Mouse (Mus musculus) stomach, embryonic 16.5 days (tissue): Measurements from ENCODE around the gene Rgp1. TPM values are rescaled to one million over a fixed set of nuclear protein-coding genes. Genes with fewer than 3 reads are reported as not detected.

Source experiments
- microRNA-seq: library from miRNA; unstranded; fragments of <30 nt; microRNA quantifications from one replicate; pipeline ENCODE4, GENCODE M21; 2016
- polyA plus RNA-seq: library from polyadenylated mRNA; unstranded; fragments of >200 nt; fragmentation: Nextera tagmentation; extraction: Ambion mirVana; gene quantifications from 2 replicates; pipeline ENCODE4 v1.2.1, GENCODE M21; 2015

Rgp1 gene
- polyA plus RNA-seq, 1 experiment from 2014 or later = 37.2 TPM

Small RNA genes lying within 50 kb of the gene (microRNA-seq; reads per million reads assigned to microRNA genes)
- not detected for gene Gm25262

Other genes starting within 250 kb of the Rgp1 start
- gene Rusc2, start 196.7 kb upstream of the Rgp1 start, polyA plus RNA-seq = 10.4 and 15.1 TPM in 2 replicates
- not detected in 2 replicates for gene Fam166b, start 149.6 kb upstream of the Rgp1 start, polyA plus RNA-seq
- 1.7 TPM in 2 replicates for gene Tesk1, start 136.8 kb upstream of the Rgp1 start, polyA plus RNA-seq
- gene Cd72, start 124.1 kb upstream of the Rgp1 start, polyA plus RNA-seq = 2.6 and 3.5 TPM in 2 replicates
- not detected in 2 replicates for gene Sit1, start 95.0 kb upstream of the Rgp1 start, polyA plus RNA-seq
- gene Ccdc107, start 85.8 kb upstream of the Rgp1 start, polyA plus RNA-seq = 106 and 113 TPM in 2 replicates
- 45.0 and 46.1 TPM in 2 replicates for gene Arhgef39, start 79.0 kb upstream of the Rgp1 start, polyA plus RNA-seq
- gene Car9, start 71.7 kb upstream of the Rgp1 start, polyA plus RNA-seq = 22.3 and 22.9 TPM in 2 replicates
- gene Tpm2, start 55.0 kb upstream of the Rgp1 start, polyA plus RNA-seq = 1,306 and 1,388 TPM in 2 replicates
- gene Creb3, start 16.4 kb upstream of the Rgp1 start, polyA plus RNA-seq = 71.4 and 84.7 TPM in 2 replicates
- gene Tln1, start 16.0 kb upstream of the Rgp1 start, polyA plus RNA-seq = 62.6 and 64.8 TPM in 2 replicates
- 14.2 and 15.6 TPM in 2 replicates for gene Gba2, start 158 bp downstream of the Rgp1 start, polyA plus RNA-seq
- gene Msmp, start 5.8 kb downstream of the Rgp1 start, polyA plus RNA-seq = 0.48 and 0.95 TPM in 2 replicates
- gene Npr2, start 53.2 kb downstream of the Rgp1 start, polyA plus RNA-seq = 8.9 and 9.6 TPM in 2 replicates
- 1.3 TPM in 2 replicates for gene Spag8, start 74.9 kb downstream of the Rgp1 start, polyA plus RNA-seq
- 97.0 and 101 TPM in 2 replicates for gene Hint2, start 77.8 kb downstream of the Rgp1 start, polyA plus RNA-seq
- gene Tmem8b, start 90.3 kb downstream of the Rgp1 start, polyA plus RNA-seq = 3.0 and 3.5 TPM in 2 replicates
- 2.6 and 3.2 TPM in 2 replicates for gene Fam221b, start 90.4 kb downstream of the Rgp1 start, polyA plus RNA-seq
- gene Olfr70, start 122.1 kb downstream of the Rgp1 start, polyA plus RNA-seq = not detected in 2 replicates
- gene Olfr71, start 131.5 kb downstream of the Rgp1 start, polyA plus RNA-seq = not detected in 2 replicates
- gene Hrct1, start 148.5 kb downstream of the Rgp1 start, polyA plus RNA-seq = 1.6 and 2.2 TPM in 2 replicates
- 0.05 and 0.06 TPM in 2 replicates for gene Spaar, start 151.3 kb downstream of the Rgp1 start, polyA plus RNA-seq
- not detected in 2 replicates for gene Olfr159, start 192.3 kb downstream of the Rgp1 start, polyA plus RNA-seq
- not detected in 2 replicates for gene Olfr156, start 245.2 kb downstream of the Rgp1 start, polyA plus RNA-seq